ENCODE assay signal across 9 mouse cellular contexts in genomic region chr8:88571434-88572184, GRCm38 (mm10). TPM values are rescaled to one million over a fixed set of nuclear protein-coding genes. Genes with fewer than 3 reads are reported as not detected.
A peak's percentile ranks its signal among the peaks of the same experiment; 100 is the strongest.
DNase-seq lines count a peak whose midpoint lies in the region; ATAC-seq and TF ChIP-seq lines count a peak whose summit lies in the region.
"Had no signal": no experiment of that assay in that cellular context is flagged by ENCODE, and none has a peak within 500 bp of the region (broad histone marks: within the 10 kb centered on the region; RNA-seq: fewer than 3 reads in every experiment).

No protein-coding gene starts in this region.

- H3K4me3 ChIP-seq in heart, embryonic 14.5 days (ENCODE audit: control insufficient read depth in 1 of 2, insufficient read depth in 1 of 2, low read depth in 1 of 2, low read length in 2 of 2): no peak overlapping the region
- no peak overlapping the region for H3K4me3 ChIP-seq in heart, postnatal 0 days (ENCODE audit: low read depth, low read length)

- no peak for TF ChIP-seq CTCF in heart, postnatal 0 days (IDR thresholded peaks at IDR 0.05; ENCODE audit: low read depth)

- no peak for TF ChIP-seq EP300 in heart, postnatal 0 days (IDR thresholded peaks at IDR 0.05; ENCODE audit: low read depth)

- no peaks in the 10 kb centered on the region for H3K27me3 ChIP-seq in heart, embryonic 14.5 days (ENCODE audit: control insufficient read depth, insufficient read depth, low read length)
- H3K27me3 ChIP-seq in heart, postnatal 0 days (ENCODE audit: control insufficient read depth, insufficient read depth, low read length): no peaks in the 10 kb centered on the region

- H3K4me2 ChIP-seq in heart, embryonic 14.5 days (ENCODE audit: low read length): no peak overlapping the region
- H3K4me2 ChIP-seq in heart, postnatal 0 days (ENCODE audit: low read depth, low read length): no peak overlapping the region

- no peaks in the 10 kb centered on the region for H3K9me3 ChIP-seq in heart, embryonic 14.5 days (ENCODE audit: control insufficient read depth, low read length)
- no peaks in the 10 kb centered on the region for H3K9me3 ChIP-seq in heart, postnatal 0 days (replicated peaks; ENCODE audit: control insufficient read depth, low read length)

- no peak overlapping the region for H3K9ac ChIP-seq in heart, embryonic 14.5 days (ENCODE audit: low read length)
- H3K9ac ChIP-seq in heart, postnatal 0 days (replicated peaks; ENCODE audit: low read depth, low read length): no peak overlapping the region

- H3K36me3 ChIP-seq in heart, embryonic 14.5 days (ENCODE audit: control insufficient read depth, insufficient read depth, low read length): no peaks in the 10 kb centered on the region
- H3K36me3 ChIP-seq in heart, postnatal 0 days (replicated peaks; ENCODE audit: control insufficient read depth, insufficient read depth, low read length): no peaks in the 10 kb centered on the region

- no peak for DNase-seq in heart, adult 8-10 months (ENCODE audit: low spot score)
- peak; percentile 73 for DNase-seq in 3134 (ENCODE audit: extremely low read depth, insufficient read length, low spot score)
- DNase-seq in cerebellum, adult 18-20 months: peak; percentile 69 to 72
- DNase-seq in heart, postnatal 0 days (ENCODE audit: low spot score): no peak
- DNase-seq in frontal cortex, postnatal 36 days (ENCODE audit: low spot score in 2 of 2): no peak
- DNase-seq in yolk sac, embryonic 10.5 days (ENCODE audit: low spot score): no peak
- no peak for DNase-seq in thymus, postnatal 36 days
- DNase-seq: thymus, postnatal 25 days had no signal

- 45% methylated on average over 14 of the region's 14 CpGs for WGBS in heart, embryonic 14.5 days
- 40% methylated on average over 14 of the region's 14 CpGs for WGBS in heart, postnatal 0 days

- 0 out of 2 replicates have a peak, but pooled peaks have one; percentile 21 for ATAC-seq in heart, embryonic 14.5 days (ENCODE audit: insufficient number of reproducible peaks, insufficient read depth, low FRiP score, low read depth)
- 0 out of 2 replicates have a peak, but pooled peaks have one; percentile 9 for ATAC-seq in heart, postnatal 0 days (ENCODE audit: insufficient read depth, low read depth)

- H3K27ac ChIP-seq in heart, embryonic 14.5 days (replicated peaks in 1 of 2; ENCODE audit: control insufficient read depth in 1 of 2, insufficient read depth in 1 of 2, low read depth in 2 of 2, low read length in 2 of 2): peak overlapping the region; percentile 91 to 92
- peak overlapping the region; percentile 69 for H3K27ac ChIP-seq in heart, postnatal 0 days (ENCODE audit: low read depth)

- peaks cover 58 to 73% of the 10 kb centered on the region in 2 experiments for H3K4me1 ChIP-seq in heart, embryonic 14.5 days (ENCODE audit: control insufficient read depth in 2 of 2, insufficient read depth in 2 of 2, low read length in 2 of 2)
- peaks cover 65% of the 10 kb centered on the region for H3K4me1 ChIP-seq in heart, postnatal 0 days (ENCODE audit: control insufficient read depth, insufficient read depth)

RNA-seq across cellular contexts. Expression of gene Nkd1, which starts 50.5 kb away (rescaled TPM):
- polyA plus RNA-seq in heart, embryonic 14.5 days (2014; fragmentation: Nextera tagmentation; extraction: Ambion mirVana): 13.8 and 15.1 TPM in 2 replicates
- total RNA-seq in heart, adult 8-10 months (2022): 1 to 10 TPM; 1.8 to 2.3 (median 2.0) TPM
- total RNA-seq in heart, postnatal 0 days (2014; rRNA removed; ENCODE audit: low replicate concordance): 6.8 and 14.5 TPM in 2 replicates
- 5.3 and 5.5 TPM in 2 replicates for polyA plus RNA-seq in heart, postnatal 0 days (2015; fragmentation: Nextera tagmentation; extraction: Ambion mirVana)

Comparison
In these comparisons a context has a peak if more than half of its experiments do, and no peak if none do; other contexts are left out.
1. DNase-seq: peak in 3134 (single experiment) and cerebellum, adult 18-20 months (2 of 2); none in heart, adult 8-10 months (single experiment), heart, postnatal 0 days (single experiment), frontal cortex, postnatal 36 days (0 of 2), yolk sac, embryonic 10.5 days (single experiment) and thymus, postnatal 36 days (0 of 2).